Mouse (Mus musculus) liver, adult 2 months (tissue): ENCODE data around the gene Helz.

Experiments used
- CTCF ChIP-seq: fragments of 200-500 bp; IDR thresholded peaks from 2 replicates; pipeline ENCODE4 v1.5.1; 2011; ENCODE audit warnings: low read depth, low read length, control low read depth
- POLR2A ChIP-seq: fragments of 200-500 bp; IDR thresholded peaks from 2 replicates; pipeline ENCODE4 v1.6.1; 2011; ENCODE audit warnings: low read length, control low read depth; ENCODE audit not compliant: insufficient read depth; ENCODE audit errors: extremely low read depth

- no peak for TF ChIP-seq CTCF
- no peak for TF ChIP-seq POLR2A
These were observed 168.7 kb downstream of the Helz start, which contains the start of gene Cacng1 for GRCm38 (mm10) chr11:107716332-107716938.
